8 mouse cellular contexts compared by ENCODE assay signal in the genomic region with DNA sequence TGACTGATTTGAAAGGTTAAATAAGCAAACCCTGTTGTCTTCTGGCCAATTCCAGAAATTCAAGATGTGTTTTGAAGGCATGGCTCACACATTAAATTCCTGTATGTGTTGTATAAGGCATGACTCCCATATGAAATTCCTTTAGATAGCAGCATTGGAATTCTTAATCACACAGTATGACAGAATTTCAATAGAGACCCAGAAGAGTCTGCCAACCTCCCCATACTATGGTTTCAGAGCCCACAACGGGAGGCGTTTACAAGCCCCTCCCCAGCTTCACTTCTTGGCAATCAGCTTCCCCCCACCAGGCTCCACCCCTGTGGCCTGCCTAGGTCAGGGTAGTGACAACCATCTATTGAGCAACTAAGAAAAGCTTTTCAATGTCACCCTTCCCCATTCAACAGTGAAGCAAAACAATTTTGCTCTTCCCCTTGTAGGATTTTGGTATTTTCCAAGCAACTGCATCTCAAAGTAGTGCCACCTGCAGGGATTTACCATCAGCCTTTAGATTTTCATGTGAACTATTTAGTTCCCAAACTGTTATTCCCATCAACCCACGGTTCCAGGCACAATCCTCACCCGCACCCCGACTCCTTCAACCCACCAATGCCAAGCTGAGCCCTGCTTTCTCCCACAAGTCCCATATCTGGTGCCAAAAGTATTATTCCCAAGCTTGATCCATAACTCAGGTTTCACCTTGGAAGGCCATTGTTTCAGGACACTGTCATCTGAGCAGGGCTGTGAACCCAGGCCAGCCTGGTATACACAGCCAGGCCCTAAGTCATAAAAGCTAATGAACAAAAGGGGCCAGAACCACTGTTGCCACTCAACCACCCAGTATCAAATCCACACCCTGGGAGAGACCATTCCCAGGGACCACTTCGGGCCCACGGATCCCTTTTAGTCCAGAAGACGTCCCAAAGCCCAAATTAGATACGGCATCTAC. TPM values are rescaled to one million over a fixed set of nuclear protein-coding genes. Genes with fewer than 3 reads are reported as not detected.
DNase-seq lines count a peak whose midpoint lies in the region; ATAC-seq and TF ChIP-seq lines count a peak whose summit lies in the region.

No protein-coding gene starts in this region.

- DNase-seq in midbrain, embryonic 10.5 days (ENCODE audit: low spot score): no peak
- no peak for DNase-seq in midbrain, postnatal 0 days (ENCODE audit: low spot score)
- DNase-seq in embryo, embryonic 11 days: peak; percentile 49
- peak; percentile 41 for DNase-seq in hindbrain, embryonic 11.5 days (ENCODE audit: low spot score)
- peak; percentile 45 for DNase-seq in liver, embryonic 13.5 days
- peak; percentile 44 to 55 for DNase-seq in spleen, postnatal 10 days (ENCODE audit: low spot score in 2 of 2)
- DNase-seq in right cerebral cortex, postnatal 4 days: no peak
- DNase-seq in left cerebral cortex, postnatal 25 days (ENCODE audit: low spot score in 2 of 2): no peak

- intact Hi-C loops in left cerebral cortex, postnatal 25 days (cut with DNase I): no loop called here

- no peak overlapping the region; the same call in 1 of the 2 replicates for H3K4me2 ChIP-seq in midbrain, postnatal 0 days (ENCODE audit: low read depth, low read length, poor library complexity, severe bottlenecking)
- peak overlapping the region; percentile 12 for H3K4me2 ChIP-seq in hindbrain, embryonic 11.5 days (replicated peaks; ENCODE audit: low read depth, low read length)
- H3K4me2 ChIP-seq in liver, embryonic 13.5 days: peak overlapping the region; percentile 84

- H3K9ac ChIP-seq in midbrain, postnatal 0 days (replicated peaks; ENCODE audit: low read length, poor library complexity, severe bottlenecking): no peak overlapping the region
- H3K9ac ChIP-seq in hindbrain, embryonic 11.5 days (ENCODE audit: low read depth, low read length): no peak overlapping the region
- peak overlapping the region; percentile 89 for H3K9ac ChIP-seq in liver, embryonic 13.5 days

- TF ChIP-seq CTCF in midbrain, postnatal 0 days (IDR thresholded peaks at IDR 0.05): no peak

- peak overlapping the region; percentile 95 for H3K27ac ChIP-seq in midbrain, embryonic 10.5 days (replicated peaks)
- H3K27ac ChIP-seq in midbrain, postnatal 0 days (ENCODE audit: low read depth, low read length): no peak overlapping the region
- H3K27ac ChIP-seq in hindbrain, embryonic 11.5 days (ENCODE audit: low read depth, low read length): peak overlapping the region; percentile 24; the same call in 1 of the 2 replicates
- H3K27ac ChIP-seq in liver, embryonic 13.5 days: peak overlapping the region; percentile 99

- no peaks in the 10 kb centered on the region for H3K9me3 ChIP-seq in midbrain, embryonic 10.5 days (replicated peaks)
- no peaks in the 10 kb centered on the region for H3K9me3 ChIP-seq in midbrain, postnatal 0 days (ENCODE audit: low read length)
- H3K9me3 ChIP-seq in hindbrain, embryonic 11.5 days (ENCODE audit: control insufficient read depth, low read length): no peaks in the 10 kb centered on the region
- no peaks in the 10 kb centered on the region for H3K9me3 ChIP-seq in liver, embryonic 13.5 days (replicated peaks)

- peaks cover 93% of the 10 kb centered on the region for H3K4me1 ChIP-seq in midbrain, embryonic 10.5 days
- H3K4me1 ChIP-seq in midbrain, postnatal 0 days (ENCODE audit: insufficient read depth, low read length): peaks cover 26% of the 10 kb centered on the region
- peaks cover 28% of the 10 kb centered on the region for H3K4me1 ChIP-seq in hindbrain, embryonic 11.5 days (replicated peaks; ENCODE audit: control insufficient read depth, insufficient read depth, low read length)
- H3K4me1 ChIP-seq in liver, embryonic 13.5 days (replicated peaks): peaks cover 91% of the 10 kb centered on the region

- H3K27me3 ChIP-seq in midbrain, embryonic 10.5 days (ENCODE audit: low read depth, poor library complexity, severe bottlenecking): no peaks in the 10 kb centered on the region
- no peaks in the 10 kb centered on the region for H3K27me3 ChIP-seq in midbrain, postnatal 0 days (ENCODE audit: insufficient read depth, low read length)
- H3K27me3 ChIP-seq in hindbrain, embryonic 11.5 days (ENCODE audit: control insufficient read depth, insufficient read depth, low read length): no peaks in the 10 kb centered on the region
- no peaks in the 10 kb centered on the region for H3K27me3 ChIP-seq in liver, embryonic 13.5 days

- 73% methylated on average over 9 of the region's 9 CpGs for WGBS in midbrain, embryonic 10.5 days
- WGBS in midbrain, postnatal 0 days: 69% methylated on average over 9 of the region's 9 CpGs
- 64% methylated on average over 9 of the region's 9 CpGs for WGBS in hindbrain, embryonic 11.5 days
- 35% methylated on average over 9 of the region's 9 CpGs for WGBS in liver, embryonic 13.5 days (ENCODE audit: insufficient replicate concordance)

- H3K36me3 ChIP-seq in midbrain, embryonic 10.5 days: no peaks in the 10 kb centered on the region
- H3K36me3 ChIP-seq in midbrain, postnatal 0 days (ENCODE audit: insufficient read depth, low read length): no peaks in the 10 kb centered on the region
- no peaks in the 10 kb centered on the region for H3K36me3 ChIP-seq in hindbrain, embryonic 11.5 days (ENCODE audit: control insufficient read depth, insufficient read depth, low read length)
- H3K36me3 ChIP-seq in liver, embryonic 13.5 days: no peaks in the 10 kb centered on the region

- H3K4me3 ChIP-seq in midbrain, embryonic 10.5 days: peak overlapping the region; percentile 12; the same call in 1 of the 2 replicates
- no peak overlapping the region; the same call in 1 of the 2 replicates for H3K4me3 ChIP-seq in midbrain, postnatal 0 days (ENCODE audit: low read depth, low read length)
- H3K4me3 ChIP-seq in hindbrain, embryonic 11.5 days (ENCODE audit: low read depth, low read length): no peak overlapping the region
- H3K4me3 ChIP-seq in liver, embryonic 13.5 days (replicated peaks): peak overlapping the region; percentile 66

- ATAC-seq in midbrain, postnatal 0 days (ENCODE audit: low FRiP score): no peak
- no peak for ATAC-seq in hindbrain, embryonic 11.5 days (ENCODE audit: low FRiP score)
- no peak for ATAC-seq in liver, embryonic 13.5 days (ENCODE audit: low read depth)

RNA-seq across cellular contexts. Expression of a gene that starts 32.0 kb away (rescaled TPM):
- 33.8 and 34.9 TPM in 2 replicates for polyA plus RNA-seq in midbrain, embryonic 10.5 days (2016; fragmentation: Nextera tagmentation; extraction: Ambion mirVana)
- 11.2 and 19.1 TPM in 2 replicates for total RNA-seq in midbrain, postnatal 0 days (2014; rRNA removed)
- polyA plus RNA-seq in midbrain, postnatal 0 days (2015; fragmentation: Nextera tagmentation; extraction: Ambion mirVana): 11.2 and 11.7 TPM in 2 replicates
- polyA plus RNA-seq in hindbrain, embryonic 11.5 days (2014; fragmentation: Nextera tagmentation; extraction: Ambion mirVana): 14.9 and 15.8 TPM in 2 replicates
- 13.9 and 15.8 TPM in 2 replicates for polyA plus RNA-seq in liver, embryonic 13.5 days (2015; fragmentation: Nextera tagmentation; extraction: Ambion mirVana)
- total RNA-seq in left cerebral cortex, postnatal 25 days (2021): 10 to 100 TPM in 1 of 2 experiments, 1 to 10 TPM in 1; 9.5 to 14.6 TPM

RNA-seq across cellular contexts. Expression of a gene that starts 34.5 kb away (rescaled TPM):
- polyA plus RNA-seq in midbrain, embryonic 10.5 days (2016; fragmentation: Nextera tagmentation; extraction: Ambion mirVana): 2.3 and 2.6 TPM in 2 replicates
- 3.7 and 4.8 TPM in 2 replicates for total RNA-seq in midbrain, postnatal 0 days (2014; rRNA removed)
- polyA plus RNA-seq in midbrain, postnatal 0 days (2015; fragmentation: Nextera tagmentation; extraction: Ambion mirVana): 2.1 and 2.7 TPM in 2 replicates
- polyA plus RNA-seq in hindbrain, embryonic 11.5 days (2014; fragmentation: Nextera tagmentation; extraction: Ambion mirVana): 1.0 and 1.1 TPM in 2 replicates
- 5.7 and 6.8 TPM in 2 replicates for polyA plus RNA-seq in liver, embryonic 13.5 days (2015; fragmentation: Nextera tagmentation; extraction: Ambion mirVana)
- total RNA-seq in left cerebral cortex, postnatal 25 days (2021): 1 to 10 TPM; 2.5 to 3.0 TPM

RNA-seq across cellular contexts. Expression of a gene that starts 50.9 kb away (rescaled TPM):
- 9.5 and 10.8 TPM in 2 replicates for polyA plus RNA-seq in midbrain, embryonic 10.5 days (2016; fragmentation: Nextera tagmentation; extraction: Ambion mirVana)
- 9.0 and 11.4 TPM in 2 replicates for total RNA-seq in midbrain, postnatal 0 days (2014; rRNA removed)
- polyA plus RNA-seq in midbrain, postnatal 0 days (2015; fragmentation: Nextera tagmentation; extraction: Ambion mirVana): 10.6 and 10.9 TPM in 2 replicates
- 7.0 and 7.5 TPM in 2 replicates for polyA plus RNA-seq in hindbrain, embryonic 11.5 days (2014; fragmentation: Nextera tagmentation; extraction: Ambion mirVana)
- polyA plus RNA-seq in liver, embryonic 13.5 days (2015; fragmentation: Nextera tagmentation; extraction: Ambion mirVana): 2.5 TPM in 2 replicates
- total RNA-seq in left cerebral cortex, postnatal 25 days (2021): 1 to 10 TPM; 4.5 to 5.5 TPM

Comparison
In these comparisons a context has a peak if more than half of its experiments do, and no peak if none do; other contexts are left out.
1. H3K4me3 ChIP-seq: peak in midbrain, embryonic 10.5 days (single experiment) and liver, embryonic 13.5 days (single experiment); none in midbrain, postnatal 0 days (single experiment) and hindbrain, embryonic 11.5 days (single experiment).
2. DNase-seq: peak in embryo, embryonic 11 days (single experiment), hindbrain, embryonic 11.5 days (single experiment), liver, embryonic 13.5 days (single experiment) and spleen, postnatal 10 days (2 of 2); none in midbrain, embryonic 10.5 days (single experiment), midbrain, postnatal 0 days (single experiment), right cerebral cortex, postnatal 4 days (single experiment) and left cerebral cortex, postnatal 25 days (0 of 2).